Mouse (Mus musculus): ENCODE measurements around the gene Tmem131l.

Tmem131l gene

DNA sequence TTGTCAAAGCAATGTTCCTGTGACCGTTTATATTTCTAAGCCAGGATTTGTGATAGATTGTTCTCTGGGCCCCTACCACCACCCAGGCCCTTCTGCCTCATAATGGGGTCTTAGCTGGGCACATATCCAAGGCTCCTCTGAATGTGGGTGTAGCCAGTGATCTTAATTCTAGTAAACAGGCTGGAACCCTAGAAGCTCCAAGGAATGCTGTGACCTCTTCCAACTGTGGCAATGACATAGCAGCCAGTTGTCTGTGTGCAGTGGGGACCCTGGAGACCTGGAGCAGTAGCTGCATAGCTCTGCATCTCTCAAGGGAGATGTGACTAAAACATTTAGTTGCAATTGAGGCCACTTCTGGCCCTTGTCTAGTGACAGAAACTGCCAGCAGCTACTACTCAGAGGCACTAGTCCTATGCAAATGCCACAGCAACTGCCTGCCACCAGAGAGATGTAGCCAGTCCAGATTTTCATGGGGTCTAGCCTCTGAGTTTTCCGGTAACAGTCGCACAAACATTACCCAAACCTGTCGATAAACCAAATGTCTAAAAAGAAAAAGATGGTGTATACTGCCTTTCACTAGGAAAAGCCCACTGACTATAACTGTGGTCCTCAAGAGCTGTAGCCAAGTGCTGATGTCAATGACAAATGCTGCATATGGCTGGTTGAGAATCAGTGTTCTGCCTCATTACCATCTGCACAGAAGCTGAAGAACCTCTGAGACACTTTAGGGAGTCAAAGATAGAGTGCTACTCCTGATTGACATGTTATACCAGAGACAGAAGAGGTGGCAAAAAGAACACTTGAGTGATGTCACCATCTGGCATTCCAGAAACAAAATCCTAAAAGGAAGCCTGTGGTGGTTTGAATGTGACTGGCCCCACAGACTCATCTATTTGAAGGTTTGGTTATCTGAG is 61.2 kb downstream of the Tmem131l start:
- in situ Hi-C loops (cut with MboI): no loop called here

DNA sequence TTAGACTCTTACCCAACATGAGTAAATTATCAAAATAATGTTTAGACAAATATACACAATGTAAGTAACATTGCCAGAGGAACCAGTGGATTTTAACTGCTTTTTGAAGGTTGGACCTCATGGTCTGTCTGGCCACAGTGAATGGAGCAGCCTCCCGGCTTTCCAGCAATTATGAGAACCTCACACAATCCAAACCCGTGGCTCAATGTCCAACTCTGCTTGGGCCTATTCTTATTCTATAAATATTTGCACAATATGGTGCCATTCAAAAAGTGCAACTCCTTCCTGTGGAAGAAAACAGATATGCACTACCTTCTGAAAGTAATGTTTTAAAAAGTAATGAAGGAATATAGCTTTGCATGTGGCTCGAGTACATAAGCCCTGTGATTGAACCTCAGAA is 62.2 kb downstream of the Tmem131l start:
- in situ Hi-C loops (cut with MboI): no loop called here

DNA sequence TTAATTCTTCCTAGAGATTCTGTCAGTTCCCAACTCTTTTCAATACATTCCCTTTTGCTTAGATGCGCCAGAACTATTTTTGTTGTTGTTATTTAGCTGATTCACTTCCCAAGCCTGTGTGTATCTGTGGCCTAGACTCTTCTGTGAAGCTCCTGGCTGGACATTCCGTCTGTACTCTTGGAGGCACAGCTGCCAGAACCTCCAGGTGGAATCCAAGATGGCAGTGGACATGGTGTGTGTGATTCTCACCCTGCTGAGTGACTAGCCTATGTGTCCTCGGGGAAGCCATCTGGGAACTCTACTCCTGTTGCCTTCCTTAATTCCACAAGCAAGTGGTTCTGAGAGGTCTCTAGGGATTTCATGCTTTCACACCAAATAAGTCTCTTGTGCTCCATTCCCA is 63.8 kb downstream of the Tmem131l start:
- in situ Hi-C loops (cut with MboI): no loop called here

DNA sequence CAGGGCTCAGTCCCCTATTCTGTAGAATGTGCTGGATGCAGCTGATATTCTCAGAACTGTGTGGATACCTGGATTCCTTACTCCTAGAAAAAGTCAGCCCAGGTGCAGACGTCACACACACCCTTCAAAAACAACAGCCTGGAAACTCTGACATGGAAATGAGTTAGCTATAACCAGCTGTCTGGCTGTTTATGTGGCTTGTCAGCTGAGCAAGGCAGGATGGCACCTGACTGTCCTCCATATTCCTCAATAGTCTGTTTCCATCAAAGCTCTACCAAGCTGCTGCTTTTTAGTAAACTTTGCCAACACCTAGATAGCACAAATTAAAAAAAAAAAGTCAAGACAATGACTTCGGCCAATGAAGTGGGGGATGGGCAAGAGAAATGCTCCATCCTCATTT is 66.6 kb downstream of the Tmem131l start:
- in situ Hi-C loops (cut with MboI): loop anchor here (25.0 kb wide), 1 partner anchor 339 kb away; the partner anchor contains the start of gene Trim2

DNA sequence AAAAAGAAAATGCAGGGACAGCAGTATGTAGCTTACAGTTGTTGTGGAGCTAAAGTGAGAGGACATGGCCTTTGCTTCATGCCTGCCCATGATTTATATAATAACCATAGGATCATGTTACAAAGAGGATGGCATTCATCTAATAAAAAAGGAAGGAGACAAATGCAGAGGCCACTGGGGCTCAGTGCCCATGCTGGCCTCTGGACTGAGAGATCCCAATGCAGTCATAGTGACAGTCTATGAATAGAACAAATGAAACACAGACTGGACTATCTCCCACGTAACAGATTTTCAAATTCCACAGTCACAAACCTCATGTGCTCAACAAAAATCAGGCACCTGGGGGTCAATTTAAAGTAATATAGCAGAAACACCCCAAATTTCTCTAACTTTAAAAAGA is 69.3 kb downstream of the Tmem131l start:
- in situ Hi-C loops (cut with MboI): loop anchor here (25.0 kb wide), 1 partner anchor 342 kb away; the partner anchor contains the start of gene Trim2

DNA sequence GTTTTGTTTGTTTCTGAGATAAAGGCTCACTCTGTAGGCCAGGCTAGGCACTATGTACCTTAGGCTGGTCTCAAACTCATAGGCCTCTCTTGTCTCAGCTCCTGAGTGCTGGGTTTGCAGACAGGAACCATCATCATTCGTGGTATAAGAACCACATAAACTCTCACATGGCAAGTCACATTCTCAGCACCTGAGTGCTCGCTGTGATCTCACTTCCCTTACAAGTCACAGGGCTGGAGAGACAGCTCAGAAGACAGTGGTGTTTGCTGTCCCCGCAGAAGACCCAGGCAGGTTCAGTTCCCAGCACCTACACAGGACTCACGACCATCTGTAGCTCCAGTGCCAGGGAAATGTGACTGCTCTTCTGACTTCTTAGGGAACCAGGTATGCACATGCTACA is 70.9 kb downstream of the Tmem131l start:
- in situ Hi-C loops (cut with MboI): loop anchor here (25.0 kb wide), 1 partner anchor 343 kb away; the partner anchor contains the start of gene Trim2

DNA sequence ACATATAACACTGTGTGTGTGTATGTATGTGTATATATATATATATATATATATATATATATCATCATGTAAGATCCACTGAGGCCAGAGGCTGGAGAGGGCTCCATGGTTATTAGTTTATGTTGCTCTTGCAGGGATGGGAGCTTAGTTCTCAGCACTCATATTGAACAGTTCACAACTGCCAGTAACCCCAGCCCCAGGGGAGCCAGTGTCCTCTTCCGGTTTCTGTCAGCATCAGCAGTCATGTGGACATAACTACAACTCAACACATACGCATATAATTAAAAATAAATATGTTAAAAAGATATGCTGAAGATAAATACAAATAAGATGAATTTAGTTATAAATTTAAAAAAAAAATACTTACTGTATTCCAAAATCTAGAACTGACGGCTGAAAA is 72.2 kb downstream of the Tmem131l start:
- in situ Hi-C loops (cut with MboI): loop anchor here (25.0 kb wide), 1 partner anchor 345 kb away; the partner anchor contains the start of gene Trim2

DNA sequence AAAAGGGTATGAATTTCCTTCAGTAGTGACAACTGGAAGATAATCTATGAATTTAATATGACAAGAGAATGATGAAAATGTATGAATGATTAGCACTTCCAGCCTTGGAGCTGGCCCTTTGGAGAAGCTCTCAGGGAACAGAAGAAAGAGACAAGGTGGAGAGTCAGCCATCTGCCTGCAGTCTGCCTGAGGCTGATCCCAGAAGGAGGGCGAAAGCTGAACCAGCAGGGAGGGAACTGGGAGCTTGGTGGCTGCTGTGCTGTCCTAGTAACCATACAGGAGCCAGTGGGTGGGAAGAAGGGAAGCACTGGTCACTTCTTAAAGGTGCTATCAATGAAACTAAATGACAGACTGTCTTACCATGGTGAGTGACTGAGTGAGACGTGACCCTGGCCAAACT is 74.6 kb downstream of the Tmem131l start:
- in situ Hi-C loops (cut with MboI): loop anchor here (25.0 kb wide), 1 partner anchor 347 kb away; the partner anchor contains the start of gene Trim2

DNA sequence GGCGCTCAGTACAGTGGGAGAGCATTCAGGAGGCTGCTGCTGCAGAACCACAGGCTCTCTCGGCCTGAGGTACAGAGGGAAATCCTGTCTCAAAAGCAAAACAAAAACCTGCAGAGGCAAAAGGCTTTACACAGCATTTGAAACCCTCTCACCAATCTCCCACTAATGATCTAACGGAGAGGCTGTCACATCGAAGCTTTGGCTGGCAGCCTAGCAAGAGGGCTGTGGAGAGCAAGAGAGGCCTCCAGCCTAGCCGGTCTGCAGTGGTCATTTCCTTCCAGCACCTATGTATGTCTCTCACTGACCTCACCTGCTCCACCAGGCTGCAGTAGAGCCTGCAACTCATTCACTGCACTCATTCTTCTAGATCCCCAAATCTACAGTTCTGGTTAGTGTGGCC is 76.3 kb downstream of the Tmem131l start:
- in situ Hi-C loops (cut with MboI): loop anchor here (25.0 kb wide), 1 partner anchor 349 kb away; the partner anchor contains the start of gene Trim2

DNA sequence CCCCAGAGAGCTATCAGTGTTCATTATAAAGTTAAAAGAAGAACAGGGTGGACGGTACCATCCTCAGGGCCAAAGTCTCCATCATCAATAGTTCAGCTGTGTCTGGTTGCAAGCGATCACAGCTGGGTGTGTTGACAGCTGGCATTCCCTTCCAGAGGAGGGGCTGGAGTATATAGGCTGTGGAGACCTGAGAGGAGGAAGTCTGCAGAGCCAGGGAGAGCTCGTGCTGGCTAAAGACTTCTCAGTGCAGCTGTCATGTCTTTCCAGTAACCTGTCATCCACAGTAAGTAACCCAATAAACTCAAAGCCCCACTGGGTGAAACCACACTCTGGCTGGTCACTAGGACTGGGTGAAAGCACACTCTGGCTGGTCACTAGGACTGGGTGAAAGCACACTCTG is 77.4 kb downstream of the Tmem131l start:
- in situ Hi-C loops (cut with MboI): loop anchor here (25.0 kb wide), 1 partner anchor 350 kb away; the partner anchor contains the start of gene Trim2

DNA sequence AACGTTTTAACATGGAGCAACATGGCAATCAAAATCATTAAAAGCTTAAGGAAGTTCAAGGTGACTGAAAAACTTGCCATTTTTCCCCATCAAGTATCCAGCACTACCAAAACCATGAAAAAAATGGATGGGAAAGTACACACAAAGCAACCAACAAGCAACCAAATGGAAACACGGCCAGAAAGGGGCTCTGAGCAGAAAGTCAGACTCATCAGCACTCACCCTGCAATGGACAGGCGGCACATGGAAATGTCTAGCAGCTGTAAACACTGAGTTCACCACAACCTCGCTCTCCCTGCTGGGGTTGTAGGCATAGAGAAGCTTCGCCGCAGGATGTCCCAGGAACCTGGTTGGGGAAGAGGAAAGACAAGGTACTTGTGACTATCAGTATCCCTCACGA is 77.9 kb downstream of the Tmem131l start:
- in situ Hi-C loops (cut with MboI): loop anchor here (25.0 kb wide), 1 partner anchor 350 kb away; the partner anchor contains the start of gene Trim2

DNA sequence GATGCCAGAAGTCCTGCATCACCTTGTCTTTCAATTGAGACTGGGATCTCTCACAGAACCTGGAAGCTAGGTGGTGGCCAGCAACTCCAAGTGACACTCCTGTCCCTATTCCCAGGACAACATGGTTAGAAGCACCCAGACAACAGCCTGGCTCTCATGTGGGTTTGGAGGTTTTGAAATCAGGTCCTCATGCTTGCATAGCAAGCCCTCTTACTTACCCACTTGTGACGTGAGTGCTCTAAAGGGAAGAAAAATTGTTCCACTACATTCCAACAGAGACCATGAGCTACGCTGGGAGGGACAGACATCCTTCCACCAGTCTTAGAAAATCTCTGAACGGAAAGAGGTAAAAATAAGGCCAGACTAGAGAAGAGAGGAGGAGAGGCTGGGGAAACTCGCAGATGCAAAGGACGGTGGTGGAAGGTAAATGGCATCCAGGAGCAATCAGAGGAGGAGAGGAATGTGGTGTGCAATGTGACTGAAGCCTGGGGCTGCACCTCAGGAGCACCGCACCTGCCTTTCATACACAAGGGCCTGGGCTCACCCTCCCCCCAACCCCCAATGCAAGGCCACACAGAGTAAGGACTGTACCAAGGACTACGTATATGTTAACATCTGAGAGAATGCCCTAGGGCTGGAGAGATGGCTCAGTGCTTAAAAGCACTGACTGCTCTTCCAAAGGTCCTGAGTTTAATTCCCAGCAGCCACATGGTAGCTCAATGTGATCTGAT is 80.9 kb downstream of the Tmem131l start:
- in situ Hi-C loops (cut with MboI): loop anchor here (25.0 kb wide), 1 partner anchor 353 kb away; the partner anchor contains the start of gene Trim2

DNA sequence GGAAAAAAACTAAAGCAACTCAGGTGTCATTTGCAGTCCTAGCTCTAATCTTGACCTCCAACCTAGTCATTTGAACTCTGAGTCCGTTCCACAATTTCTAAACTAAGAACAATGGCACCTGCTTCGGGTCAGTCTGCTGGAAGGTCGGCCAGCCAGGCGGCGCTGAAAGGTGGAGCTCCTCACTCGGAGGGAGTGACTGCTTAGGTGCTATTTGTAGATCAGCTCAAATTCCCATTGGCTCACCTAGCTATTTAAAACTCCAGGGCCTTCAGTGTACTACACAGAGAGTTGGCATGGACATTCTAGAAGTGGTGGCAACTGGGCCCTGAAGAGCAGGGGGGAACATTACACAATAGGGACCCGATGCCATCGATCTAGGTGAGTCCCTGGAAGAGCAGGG is 86.1 kb downstream of the Tmem131l start:
- in situ Hi-C loops (cut with MboI): loop anchor here (25.0 kb wide), 1 partner anchor 358 kb away; the partner anchor contains the start of gene Trim2

DNA sequence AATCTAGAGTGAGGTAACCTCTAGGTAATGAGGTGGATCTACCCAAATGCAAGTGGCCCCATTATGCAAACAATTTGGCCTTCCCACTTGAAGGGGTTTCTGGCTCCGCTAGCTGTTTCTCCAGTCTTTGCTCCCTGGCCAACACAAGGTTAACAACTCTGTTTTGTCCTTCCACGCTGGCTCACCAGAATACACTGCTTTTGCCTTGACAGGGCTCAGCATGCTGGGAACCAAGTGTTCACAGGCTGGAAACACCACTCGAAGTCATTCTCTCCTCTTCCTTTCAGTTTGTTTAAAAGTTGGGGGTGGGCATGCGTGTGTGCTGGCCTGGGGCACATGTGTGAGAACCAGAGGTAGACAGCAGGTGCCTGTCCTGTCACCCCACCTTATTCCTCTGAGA is 91.2 kb downstream of the Tmem131l start:
- in situ Hi-C loops (cut with MboI): loop anchor here (10.0 kb wide), 1 partner anchor 176 kb away; no protein-coding TSS in a partner anchor

DNA sequence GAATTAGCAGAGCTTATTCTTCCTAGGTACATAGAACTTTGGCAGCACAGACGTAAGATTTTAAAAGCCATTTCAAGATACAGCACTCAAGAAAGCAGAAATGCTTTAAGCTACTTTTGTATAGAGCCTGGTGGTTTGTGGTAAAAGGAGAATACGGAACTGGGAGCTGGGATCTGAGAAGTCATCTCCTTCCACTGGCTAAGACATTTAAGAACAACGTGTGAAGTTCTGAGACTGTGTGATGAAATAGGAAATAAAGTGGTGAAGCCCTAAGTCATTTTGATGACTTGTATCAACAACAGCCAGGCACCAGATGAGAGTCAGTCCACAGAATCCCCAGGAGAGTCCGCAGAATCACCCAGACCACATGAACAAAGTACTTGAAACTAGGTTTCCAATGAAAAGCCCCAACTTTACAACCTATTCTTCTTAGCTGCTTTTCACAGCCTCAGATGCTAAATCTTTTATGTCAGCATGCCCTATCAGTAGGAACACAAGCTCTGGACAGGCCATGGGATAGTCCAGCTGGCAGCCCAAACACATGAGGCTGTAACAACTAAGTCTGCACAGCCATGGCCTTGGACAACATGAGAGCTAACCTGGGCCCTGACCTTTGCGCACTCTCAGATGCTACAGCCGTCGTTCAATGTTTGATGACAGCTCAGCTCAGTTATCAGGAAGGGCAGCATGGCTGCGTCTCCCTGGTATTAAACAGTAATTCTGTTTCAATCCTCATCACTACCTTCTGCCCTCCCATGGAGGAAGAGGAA is 92.3 kb downstream of the Tmem131l start:
- in situ Hi-C loops (cut with MboI): loop anchor here (10.0 kb wide), 1 partner anchor 177 kb away; no protein-coding TSS in a partner anchor

DNA sequence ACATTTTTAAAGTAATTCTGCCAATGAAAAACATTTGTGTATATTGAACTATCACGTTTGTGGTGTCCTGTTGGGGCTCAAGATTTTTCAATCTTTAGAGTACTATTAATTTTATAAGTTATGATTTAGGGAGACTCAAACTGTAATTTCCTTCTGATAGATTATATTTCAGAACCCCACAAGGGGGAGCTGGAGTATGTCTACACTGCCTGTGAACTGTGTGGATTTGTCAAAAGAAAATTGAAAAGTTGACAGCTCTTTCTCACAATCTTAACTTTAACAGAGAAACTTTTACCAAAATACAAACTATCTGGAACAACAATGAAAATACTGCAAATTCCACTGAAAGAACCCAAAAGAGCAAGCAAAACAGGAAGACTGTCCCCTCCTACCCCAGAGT is 93.1 kb downstream of the Tmem131l start:
- in situ Hi-C loops (cut with MboI): loop anchor here (10.0 kb wide), 1 partner anchor 178 kb away; no protein-coding TSS in a partner anchor

DNA sequence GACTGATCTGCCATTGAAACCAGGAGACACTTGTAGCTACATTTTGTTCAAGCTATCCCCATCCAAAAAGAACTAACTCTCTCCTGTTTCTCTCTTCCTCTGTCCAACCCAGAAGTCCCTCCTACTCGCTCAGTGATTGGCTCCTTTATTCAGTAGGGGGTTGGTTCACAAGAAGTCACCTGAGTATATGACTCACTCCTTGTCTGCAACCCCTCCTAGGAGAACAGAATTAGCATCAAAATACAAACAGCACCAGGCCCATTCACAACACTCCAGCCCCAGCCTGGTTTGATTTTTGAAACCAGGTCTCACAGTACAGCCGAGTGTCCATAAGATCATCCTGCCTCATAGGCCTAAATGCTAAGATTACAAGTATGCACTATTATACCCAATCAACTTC is 96.3 kb downstream of the Tmem131l start:
- in situ Hi-C loops (cut with MboI): loop anchor here (10.0 kb wide), 1 partner anchor 181 kb away; no protein-coding TSS in a partner anchor

DNA sequence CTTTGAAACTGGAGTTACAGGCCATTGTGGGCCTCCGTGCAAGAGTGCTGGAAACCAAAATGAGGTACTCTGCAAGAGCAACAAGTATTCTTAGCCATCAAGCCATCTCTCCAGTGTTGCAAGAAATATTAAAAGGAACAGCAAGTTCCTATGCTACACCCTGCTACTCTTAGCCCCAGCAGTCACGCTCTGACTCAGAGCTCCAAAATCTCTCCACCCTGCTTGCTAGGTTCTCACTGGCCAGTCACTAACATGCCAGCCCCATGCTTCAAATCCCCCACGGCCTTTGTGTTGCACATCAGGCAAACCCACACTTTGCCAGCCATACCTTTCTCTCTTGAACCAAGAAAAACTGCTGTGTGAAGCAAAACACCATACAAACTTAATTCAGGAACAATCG is 96.8 kb downstream of the Tmem131l start:
- in situ Hi-C loops (cut with MboI): loop anchor here (10.0 kb wide), 1 partner anchor 182 kb away; no protein-coding TSS in a partner anchor

DNA sequence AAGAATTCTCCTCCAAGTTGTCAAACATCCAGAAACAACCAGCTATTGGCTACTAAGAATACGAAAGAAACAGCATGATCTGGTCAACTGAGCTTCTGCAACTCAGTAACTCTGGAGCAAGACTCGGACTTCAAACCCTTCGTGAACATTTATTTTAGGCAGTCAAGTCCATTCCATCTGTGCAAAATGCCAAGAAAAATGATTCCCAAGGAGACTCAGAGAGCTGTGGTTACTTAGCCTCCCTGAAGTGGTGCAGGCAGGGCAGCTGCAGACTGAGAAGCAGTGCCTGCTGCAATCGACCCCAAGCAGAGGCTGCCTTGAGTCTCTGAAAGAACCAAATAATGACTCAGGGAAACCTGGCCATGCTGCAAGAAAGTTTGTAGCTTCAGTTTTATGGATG is 98.1 kb downstream of the Tmem131l start:
- in situ Hi-C loops (cut with MboI): loop anchor here (10.0 kb wide), 1 partner anchor 183 kb away; no protein-coding TSS in a partner anchor

DNA sequence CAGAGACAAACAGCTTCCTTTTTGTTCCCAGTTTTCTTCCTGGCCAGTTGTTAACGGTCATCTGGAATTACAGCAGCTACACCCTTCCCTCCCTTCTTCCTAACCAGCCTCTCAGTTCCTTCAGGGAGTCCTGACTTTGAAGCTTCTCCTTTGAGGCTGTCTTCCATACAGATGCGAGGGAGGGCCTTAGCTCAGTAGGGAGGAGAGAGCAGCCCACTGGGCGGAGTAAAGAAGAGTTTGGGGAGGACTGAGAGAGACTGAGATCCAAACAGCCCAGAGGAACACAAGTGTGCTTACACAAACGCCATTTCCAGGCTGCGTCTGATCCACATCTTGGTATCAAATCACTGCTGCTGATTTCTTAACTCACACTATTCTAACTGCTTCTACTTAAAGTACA is 101.1 kb downstream of the Tmem131l start:
- in situ Hi-C loops (cut with MboI): no loop called here

DNA sequence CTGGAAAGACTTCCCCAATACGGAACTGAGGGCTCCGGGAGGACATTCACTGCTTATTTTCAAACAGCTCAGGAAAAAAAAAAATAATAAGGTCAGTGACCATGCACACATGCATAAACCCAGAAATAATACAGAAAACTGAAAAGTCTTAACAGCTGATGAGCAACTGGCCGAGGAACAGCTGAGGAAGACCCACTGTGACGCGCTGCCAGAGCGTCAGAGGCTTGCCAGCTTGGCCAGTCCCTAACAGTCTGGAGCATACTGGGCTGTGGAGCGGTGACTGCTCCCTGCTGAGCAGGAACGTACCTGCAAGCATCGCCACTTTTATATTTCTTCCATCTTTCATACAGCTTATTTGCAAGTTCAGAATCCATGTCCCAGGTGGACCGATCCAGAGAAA is 105.5 kb downstream of the Tmem131l start:
- in situ Hi-C loops (cut with MboI): no loop called here
